In genomic region chr6:139464980-139465379, GRCm38 (mm10) we compare ENCODE assay signal across 21 mouse cellular contexts. TPM values are rescaled to one million over a fixed set of nuclear protein-coding genes. Genes with fewer than 3 reads are reported as not detected.
"Had no signal": no experiment of that assay in that cellular context is flagged by ENCODE, and none has a peak within 500 bp of the region (broad histone marks: within the 10 kb centered on the region; RNA-seq: fewer than 3 reads in every experiment).

No protein-coding gene starts in this region.

- H3K4me2 ChIP-seq: midbrain, embryonic 11.5 days; midbrain, embryonic 13.5 days; midbrain, embryonic 15.5 days; neural tube, embryonic 12.5 days; stomach, embryonic 15.5 days had no signal

- H3K4me1 ChIP-seq: megakaryocyte, embryonic 14.5 days; midbrain, embryonic 13.5 days; midbrain, embryonic 15.5 days; neural tube, embryonic 12.5 days; stomach, embryonic 15.5 days had no signal

- H3K27me3 ChIP-seq: megakaryocyte, embryonic 14.5 days; midbrain, embryonic 13.5 days; midbrain, embryonic 15.5 days; neural tube, embryonic 12.5 days; stomach, embryonic 15.5 days had no signal

- H3K9me3 ChIP-seq: midbrain, embryonic 13.5 days; midbrain, embryonic 15.5 days; neural tube, embryonic 12.5 days; stomach, embryonic 15.5 days had no signal

- DNase-seq: liver, postnatal 0 days; lung, adult 2 months; lung, postnatal 10 days; lung, postnatal 36 days; right cerebral cortex, postnatal 14 days; right cerebral cortex, postnatal 4 days; thymus, adult 2 months; thymus, postnatal 25 days; thymus, postnatal 4 days had no signal

- ATAC-seq: liver, postnatal 0 days; midbrain, embryonic 13.5 days; midbrain, embryonic 15.5 days had no signal

- H3K4me3 ChIP-seq: megakaryocyte, embryonic 14.5 days; midbrain, embryonic 13.5 days; midbrain, embryonic 15.5 days; neural tube, embryonic 12.5 days; stomach, embryonic 15.5 days had no signal

- H3K27ac ChIP-seq: macrophage; midbrain, embryonic 13.5 days; midbrain, embryonic 15.5 days; neural tube, embryonic 12.5 days; stomach, embryonic 15.5 days; stomach, postnatal 0 days had no signal

- H3K9ac ChIP-seq: liver, postnatal 0 days; midbrain, embryonic 13.5 days; midbrain, embryonic 15.5 days; neural tube, embryonic 12.5 days; stomach, embryonic 15.5 days had no signal

- H3K36me3 ChIP-seq: midbrain, embryonic 13.5 days; midbrain, embryonic 15.5 days; neural tube, embryonic 12.5 days; stomach, embryonic 15.5 days had no signal

RNA-seq across cellular contexts. Expression of gene Rergl, which starts 36.8 kb away (rescaled TPM):
- polyA plus RNA-seq: liver, postnatal 0 days; lung, adult 2 months; lung, embryonic 16.5 days; macrophage; midbrain, embryonic 11.5 days; midbrain, embryonic 13.5 days; midbrain, embryonic 15.5 days; midbrain, postnatal 0 days; neural tube, embryonic 12.5 days; neural tube, embryonic 14.5 days; spleen, adult 2 months; thymus, adult 2 months had no signal
